8 mouse cellular contexts compared by ENCODE assay signal in genomic region chr11:51945548-51945947, GRCm38 (mm10). TPM values are rescaled to one million over a fixed set of nuclear protein-coding genes. Genes with fewer than 3 reads are reported as not detected.
DNase-seq lines count a peak whose midpoint lies in the region; ATAC-seq lines count a peak whose summit lies in the region.

No protein-coding gene starts in this region.

- no peak overlapping the region for H3K4me2 ChIP-seq in neural tube, embryonic 13.5 days
- no peak overlapping the region for H3K4me2 ChIP-seq in neural tube, embryonic 15.5 days

- DNase-seq in cerebellum, adult 18-20 months: peak; percentile 24 to 28
- DNase-seq in cerebellum, adult 9-10 months: no peak
- peak; percentile 23 to 31 for DNase-seq in heart, postnatal 14 days
- peak; percentile 59 to 68 for DNase-seq in right cerebral cortex, postnatal 36 days (ENCODE audit: low spot score in 2 of 2)
- DNase-seq in urinary bladder, postnatal 14 days (ENCODE audit: low spot score): no peak

- peak overlapping the region; percentile 30 for H3K27ac ChIP-seq in neural tube, embryonic 13.5 days (replicated peaks)
- H3K27ac ChIP-seq in neural tube, embryonic 15.5 days (replicated peaks): no peak overlapping the region

- H3K4me1 ChIP-seq in neural tube, embryonic 13.5 days (replicated peaks): peaks cover 22% of the 10 kb centered on the region
- peaks cover 22% of the 10 kb centered on the region for H3K4me1 ChIP-seq in neural tube, embryonic 15.5 days

- H3K9me3 ChIP-seq in neural tube, embryonic 13.5 days: no peaks in the 10 kb centered on the region
- H3K9me3 ChIP-seq in neural tube, embryonic 15.5 days (replicated peaks): no peaks in the 10 kb centered on the region

- ATAC-seq in neural tube, embryonic 13.5 days (ENCODE audit: low read depth): no peak
- ATAC-seq in neural tube, embryonic 15.5 days (ENCODE audit: low FRiP score): no peak
- no peak for ATAC-seq in monocyte, adult 5-6 weeks (replicated peaks; ENCODE audit: insufficient number of reproducible peaks, low FRiP score, low TSS enrichment, poor library complexity, severe bottlenecking)

- no peaks in the 10 kb centered on the region for H3K27me3 ChIP-seq in neural tube, embryonic 13.5 days
- H3K27me3 ChIP-seq in neural tube, embryonic 15.5 days (replicated peaks): no peaks in the 10 kb centered on the region

- intact Hi-C loops in heart, postnatal 14 days (cut with DNase I): no loop called here

- H3K4me3 ChIP-seq in neural tube, embryonic 13.5 days: no peak overlapping the region
- no peak overlapping the region for H3K4me3 ChIP-seq in neural tube, embryonic 15.5 days (replicated peaks)

- 36% methylated on average over 8 of the region's 8 CpGs for WGBS in neural tube, embryonic 13.5 days
- 23% methylated on average over 8 of the region's 8 CpGs for WGBS in neural tube, embryonic 15.5 days

- no peaks in the 10 kb centered on the region for H3K36me3 ChIP-seq in neural tube, embryonic 13.5 days
- no peaks in the 10 kb centered on the region for H3K36me3 ChIP-seq in neural tube, embryonic 15.5 days

- H3K9ac ChIP-seq in neural tube, embryonic 13.5 days: no peak overlapping the region
- no peak overlapping the region for H3K9ac ChIP-seq in neural tube, embryonic 15.5 days (replicated peaks)

RNA-seq across cellular contexts. Expression of gene Cdkn2aipnl, which starts 21.9 kb away (rescaled TPM):
- polyA plus RNA-seq in neural tube, embryonic 13.5 days (2015; fragmentation: Nextera tagmentation; extraction: Ambion mirVana): 115 and 116 TPM in 2 replicates
- 124 and 129 TPM in 2 replicates for polyA plus RNA-seq in neural tube, embryonic 15.5 days (2015; fragmentation: Nextera tagmentation; extraction: Ambion mirVana)
- 10 to 100 TPM; 13.0 to 16.2 TPM for total RNA-seq in heart, postnatal 14 days (2021)
- 45.8 to 58.1 TPM (median 49.2 TPM) in 3 replicates for total RNA-seq in monocyte, adult 5-6 weeks (2017)

RNA-seq across cellular contexts. Expression of gene Ube2b, which starts 55.0 kb away (rescaled TPM):
- 265 and 279 TPM in 2 replicates for polyA plus RNA-seq in neural tube, embryonic 13.5 days (2015; fragmentation: Nextera tagmentation; extraction: Ambion mirVana)
- 220 and 226 TPM in 2 replicates for polyA plus RNA-seq in neural tube, embryonic 15.5 days (2015; fragmentation: Nextera tagmentation; extraction: Ambion mirVana)
- 100 to 1,000 TPM; 229 to 232 TPM for total RNA-seq in heart, postnatal 14 days (2021)
- 158 to 210 TPM (median 163 TPM) in 3 replicates for total RNA-seq in monocyte, adult 5-6 weeks (2017)

RNA-seq across cellular contexts. Expression of gene Cdkl3, which starts 58.5 kb away (rescaled TPM):
- 23.7 and 24.2 TPM in 2 replicates for polyA plus RNA-seq in neural tube, embryonic 13.5 days (2015; fragmentation: Nextera tagmentation; extraction: Ambion mirVana)
- polyA plus RNA-seq in neural tube, embryonic 15.5 days (2015; fragmentation: Nextera tagmentation; extraction: Ambion mirVana): 21.1 and 27.4 TPM in 2 replicates
- 1 to 10 TPM; 5.4 to 7.3 TPM for total RNA-seq in heart, postnatal 14 days (2021)
- total RNA-seq in monocyte, adult 5-6 weeks (2017): 2.7 to 7.1 TPM (median 3.7 TPM) in 3 replicates

Comparison
In these comparisons a context has a peak if more than half of its experiments do, and no peak if none do; other contexts are left out.
1. DNase-seq: peak in cerebellum, adult 18-20 months (2 of 2), heart, postnatal 14 days (2 of 2) and right cerebral cortex, postnatal 36 days (2 of 2); none in cerebellum, adult 9-10 months (single experiment) and urinary bladder, postnatal 14 days (single experiment).